Mouse (Mus musculus): ENCODE measurements at regions not wholly inside any gene's neighbourhood (a gene's known extent, or its start where the extent isn't known, plus 50 kb on each side); places are given as distances from the start of the nearest gene placed in this dataset.

DNA sequence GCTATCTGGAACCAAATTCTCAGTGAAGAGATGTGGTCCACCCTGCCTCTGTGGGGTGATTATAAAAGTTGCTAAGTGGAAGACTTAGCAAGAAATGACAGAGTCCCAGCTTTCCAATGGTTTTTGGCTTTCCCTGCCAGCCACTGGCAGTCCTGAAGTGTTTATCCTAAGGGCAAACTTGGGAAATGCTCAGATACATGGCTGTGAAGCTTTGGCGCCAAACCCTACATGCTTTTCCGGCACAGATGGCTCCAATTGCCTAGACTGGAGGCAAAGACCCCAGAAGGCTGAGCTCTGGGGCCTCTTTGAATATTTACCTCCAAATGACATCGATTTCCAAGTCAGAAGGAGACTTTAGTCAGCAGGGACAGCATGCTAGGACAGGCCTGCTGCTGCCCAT, 174.4 kb downstream of the 4930564D02Rik start:
- TF ChIP-seq ZKSCAN1 (IDR thresholded peaks at IDR 0.05; ENCODE audit: borderline replicate concordance, low read depth, low read length) = no peak
- no peak for TF ChIP-seq TCF12 (IDR thresholded peaks at IDR 0.05; ENCODE audit: low read depth, low read length)
- no peak for TF ChIP-seq NELFE (IDR thresholded peaks at IDR 0.05; ENCODE audit: low read depth, low read length)
- TF ChIP-seq MAX (IDR thresholded peaks at IDR 0.05; ENCODE audit: low read length) = no peak
- no peak for TF ChIP-seq RAD21 (IDR thresholded peaks at IDR 0.05; ENCODE audit: low read depth, low read length)
